Mouse (Mus musculus) spleen, adult 2 months (tissue): ENCODE measurements around the gene Sh3bgrl2.

ENCODE experiments used
- CTCF ChIP-seq: fragments of 200-500 bp; IDR thresholded peaks from 2 replicates; pipeline ENCODE4 v1.5.1; 2011; ENCODE audit warnings: mild to moderate bottlenecking, inconsistent platforms; ENCODE audit not compliant: insufficient read depth, insufficient read length, insufficient replicate concordance; ENCODE audit errors: extremely low read depth
- POLR2A ChIP-seq: fragments of 200-500 bp; IDR thresholded peaks from 2 replicates; pipeline ENCODE4 v1.6.1; 2011; ENCODE audit warnings: low read depth, low read length, inconsistent platforms

DNA sequence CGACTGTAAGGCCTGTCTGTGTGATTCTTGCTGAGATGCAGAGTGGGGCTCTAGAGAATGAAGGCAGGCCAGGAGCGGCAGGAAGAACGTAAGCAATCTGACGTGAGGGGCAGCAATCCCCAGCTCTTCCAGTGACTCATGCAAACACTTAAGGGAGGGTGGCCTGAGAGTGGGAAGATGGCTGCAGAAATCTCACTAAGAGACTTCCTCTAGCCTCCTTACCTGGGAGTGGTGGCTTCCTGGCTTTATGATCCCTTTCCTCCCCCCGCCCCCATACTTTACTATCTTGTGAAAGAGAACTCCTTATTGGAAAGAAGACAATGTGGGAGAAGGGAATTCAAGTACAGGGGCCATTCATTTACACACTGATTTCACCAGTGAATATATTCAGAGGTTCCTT, 106.5 kb downstream of the Sh3bgrl2 start:
- TF ChIP-seq CTCF (no peak), POLR2A (no peak)
